Mouse (Mus musculus) CH12.LX (cell line): ENCODE measurements around the gene Htra3. TPM values are rescaled to one million over a fixed set of nuclear protein-coding genes. Genes with fewer than 3 reads are reported as not detected.

Experiments used
- DNase-seq: peaks from one replicate; pipeline ENCODE4 v3.0.0-alpha.2; 2013; ENCODE audit errors: extremely low read depth
- H3K27ac ChIP-seq: 2 replicates; pipeline ENCODE4 v1.5.1; 2012; ENCODE audit warnings: low read depth, mild to moderate bottlenecking, control low read depth, moderate library complexity; ENCODE audit not compliant: insufficient read depth
- H3K27me3 ChIP-seq: replicated peaks from 2 replicates; pipeline ENCODE3; 2012; ENCODE audit warnings: inconsistent platforms
- H3K36me3 ChIP-seq, 2 experiments: replicated peaks in 1 of 2; 2 replicates each; pipeline versions ENCODE3 to v1.6.1; 2012; ENCODE audit warnings: inconsistent platforms in 1 of 2, low read length in 1 of 2, mild to moderate bottlenecking in 1 of 2, mixed read lengths in 1 of 2, moderate library complexity in 1 of 2; ENCODE audit not compliant: control insufficient read depth in 1 of 2, insufficient read depth in 1 of 2
- H3K4me1 ChIP-seq, 2 experiments: 2 replicates each; pipeline ENCODE4 v1.6.1; 2012; ENCODE audit warnings: inconsistent platforms in 1 of 2, moderate library complexity in 1 of 2; ENCODE audit not compliant: insufficient read depth in 2 of 2, control insufficient read depth in 1 of 2
- H3K4me2 ChIP-seq: 2 replicates; pipeline ENCODE4 v1.6.1; 2012; ENCODE audit warnings: low read depth, mild to moderate bottlenecking, control low read depth; ENCODE audit not compliant: poor library complexity, insufficient read depth, severe bottlenecking
- H3K4me3 ChIP-seq, 3 experiments: fragments of 150-350 bp in 1 of 3; sonication (generic) in 1 of 3; replicated peaks in 1 of 3; 2 replicates each; pipeline versions ENCODE3 to v1.5.1; 2011 to 2012; ENCODE audit warnings: low read depth in 2 of 3, low read length in 2 of 3, mild to moderate bottlenecking in 2 of 3, moderate library complexity in 2 of 3, control low read depth in 1 of 3, improper control_type of control experiment in 1 of 3, inconsistent platforms in 1 of 3, mixed read lengths in 1 of 3; ENCODE audit not compliant: poor library complexity in 1 of 3
- H3K79me2 ChIP-seq: replicated peaks from 2 replicates; pipeline ENCODE4 v1.6.1; 2012; ENCODE audit warnings: mild to moderate bottlenecking, moderate library complexity; ENCODE audit not compliant: control insufficient read depth, poor library complexity, insufficient read depth, severe bottlenecking; ENCODE audit errors: extremely low read depth
- H3K9ac ChIP-seq: 2 replicates; pipeline ENCODE4 v1.6.1; 2012; ENCODE audit warnings: low read depth, mild to moderate bottlenecking, control low read depth, moderate library complexity; ENCODE audit not compliant: insufficient read depth
- H3K9me3 ChIP-seq: replicated peaks from 2 replicates; pipeline ENCODE3; 2012; ENCODE audit warnings: low read length, inconsistent platforms, mixed read lengths
- CHD1 ChIP-seq: IDR thresholded peaks from 2 replicates; pipeline ENCODE4 v1.6.1; 2012; ENCODE audit warnings: low read depth, low read length, improper control_type of control experiment, inconsistent platforms
- CHD2 ChIP-seq: IDR thresholded peaks from 2 replicates; pipeline ENCODE4 v1.6.1; 2011; ENCODE audit warnings: low read length, improper control_type of control experiment
- CTCF ChIP-seq, 2 experiments: IDR thresholded peaks in 1 of 2; conservative IDR thresholded peaks in 1 of 2; 2 replicates each; pipeline ENCODE4 v1.5.1; 2011 to 2012; ENCODE audit warnings: low read depth in 2 of 2, low read length in 2 of 2, improper control_type of control experiment in 1 of 2, inconsistent platforms in 1 of 2, mild to moderate bottlenecking in 1 of 2, moderate library complexity in 1 of 2
- E2F4 ChIP-seq: IDR thresholded peaks from 2 replicates; pipeline ENCODE4 v1.6.1; 2011; ENCODE audit warnings: low read depth, low read length, improper control_type of control experiment; ENCODE audit not compliant: insufficient replicate concordance
- ELF1 ChIP-seq: IDR thresholded peaks from 2 replicates; pipeline ENCODE4 v1.6.1; 2014; ENCODE audit warnings: low read depth, mild to moderate bottlenecking, inconsistent platforms, low read length, improper control_type of control experiment
- EP300 ChIP-seq: IDR thresholded peaks from 2 replicates; pipeline ENCODE4 v1.6.1; 2011; ENCODE audit warnings: low read length, improper control_type of control experiment
- ETS1 ChIP-seq: conservative IDR thresholded peaks from 2 replicates; pipeline ENCODE4 v1.6.1; 2012; ENCODE audit warnings: low read depth, mild to moderate bottlenecking, inconsistent platforms, low read length, improper control_type of control experiment, moderate library complexity
- GABPA ChIP-seq: IDR thresholded peaks from 2 replicates; pipeline ENCODE4 v1.6.1; 2012; ENCODE audit warnings: low read depth, low read length, improper control_type of control experiment, inconsistent platforms; ENCODE audit not compliant: insufficient replicate concordance
- HCFC1 ChIP-seq: IDR thresholded peaks from 2 replicates; pipeline ENCODE4 v1.6.1; 2012; ENCODE audit warnings: low read depth, mild to moderate bottlenecking, inconsistent platforms, low read length, improper control_type of control experiment
- JUN ChIP-seq: IDR thresholded peaks from 2 replicates; pipeline ENCODE4 v1.6.1; 2011; ENCODE audit warnings: low read depth, mild to moderate bottlenecking, low read length, improper control_type of control experiment, moderate library complexity; ENCODE audit not compliant: insufficient read depth
- JUND ChIP-seq: conservative IDR thresholded peaks from 2 replicates; pipeline ENCODE4 v1.6.1; 2011; ENCODE audit warnings: low read depth, low read length, improper control_type of control experiment
- KAT2A ChIP-seq: IDR thresholded peaks from 2 replicates; pipeline ENCODE4 v1.6.1; 2012; ENCODE audit warnings: low read length, improper control_type of control experiment, inconsistent platforms; ENCODE audit not compliant: insufficient replicate concordance
- MAFK ChIP-seq: IDR thresholded peaks from 2 replicates; pipeline ENCODE4 v1.6.1; 2011; ENCODE audit warnings: low read length, improper control_type of control experiment; ENCODE audit not compliant: insufficient replicate concordance
- MAX ChIP-seq: IDR thresholded peaks from 2 replicates; pipeline ENCODE4 v1.6.1; 2011; ENCODE audit warnings: low read length, improper control_type of control experiment
- MAZ ChIP-seq: IDR thresholded peaks from 2 replicates; pipeline ENCODE4 v1.6.1; 2012; ENCODE audit warnings: low read depth, mild to moderate bottlenecking, inconsistent platforms, low read length, improper control_type of control experiment, moderate library complexity
- MEF2A ChIP-seq: IDR thresholded peaks from 2 replicates; pipeline ENCODE4 v1.6.1; 2014; ENCODE audit warnings: low read depth, mild to moderate bottlenecking, inconsistent platforms, low read length, improper control_type of control experiment, borderline replicate concordance
- MXI1 ChIP-seq: IDR thresholded peaks from 2 replicates; pipeline ENCODE4 v1.6.1; 2011; ENCODE audit warnings: mild to moderate bottlenecking, low read depth, low read length, improper control_type of control experiment
- NELFE ChIP-seq: IDR thresholded peaks from 2 replicates; pipeline ENCODE4 v1.6.1; 2011; ENCODE audit warnings: low read depth, low read length, improper control_type of control experiment
- NRF1 ChIP-seq: IDR thresholded peaks from 2 replicates; pipeline ENCODE4 v1.6.1; 2014; ENCODE audit warnings: low read depth, mild to moderate bottlenecking, inconsistent platforms, low read length, improper control_type of control experiment, moderate library complexity
- PAX5 ChIP-seq: IDR thresholded peaks from 2 replicates; pipeline ENCODE4 v1.6.1; 2012; ENCODE audit warnings: low read length, inconsistent platforms, mixed read lengths
- POLR2A ChIP-seq: IDR thresholded peaks from 2 replicates; pipeline ENCODE4 v1.6.1; 2011; ENCODE audit warnings: low read depth, mild to moderate bottlenecking, improper control_type of control experiment, low read length
- POLR2AphosphoS2 ChIP-seq: IDR thresholded peaks from 2 replicates; pipeline ENCODE4 v1.6.1; 2011; ENCODE audit warnings: low read depth, low read length, improper control_type of control experiment
- RAD21 ChIP-seq: IDR thresholded peaks from 2 replicates; pipeline ENCODE4 v1.6.1; 2011; ENCODE audit warnings: low read depth, mild to moderate bottlenecking, low read length, improper control_type of control experiment, moderate library complexity
- SIN3A ChIP-seq: IDR thresholded peaks from 2 replicates; pipeline ENCODE4 v1.6.1; 2012; ENCODE audit warnings: low read length, improper control_type of control experiment, inconsistent platforms
- SMC3 ChIP-seq: IDR thresholded peaks from 2 replicates; pipeline ENCODE4 v1.6.1; 2011; ENCODE audit warnings: low read depth, low read length, improper control_type of control experiment
- TBP ChIP-seq: conservative IDR thresholded peaks from 2 replicates; pipeline ENCODE4 v1.6.1; 2011; ENCODE audit warnings: low read depth, low read length, improper control_type of control experiment
- USF1 ChIP-seq: IDR thresholded peaks from 2 replicates; pipeline ENCODE4 v1.6.1; 2014; ENCODE audit warnings: low read depth, mild to moderate bottlenecking, inconsistent platforms, low read length, improper control_type of control experiment
- USF2 ChIP-seq: conservative IDR thresholded peaks from 2 replicates; pipeline ENCODE4 v1.6.1; 2011; ENCODE audit warnings: low read depth, low read length, improper control_type of control experiment
- ZC3H11A ChIP-seq: IDR thresholded peaks from 2 replicates; pipeline ENCODE4 v1.6.1; 2012; ENCODE audit warnings: low read depth, mild to moderate bottlenecking, inconsistent platforms, low read length, improper control_type of control experiment
- ZKSCAN1 ChIP-seq: IDR thresholded peaks from 2 replicates; pipeline ENCODE4 v1.6.1; 2012; ENCODE audit warnings: low read depth, inconsistent platforms, low read length, improper control_type of control experiment, borderline replicate concordance
- ZMIZ1 ChIP-seq: IDR thresholded peaks from 2 replicates; pipeline ENCODE4 v1.6.1; 2012; ENCODE audit warnings: low read depth, mild to moderate bottlenecking, inconsistent platforms, low read length, improper control_type of control experiment
- ZNF384 ChIP-seq: IDR thresholded peaks from 2 replicates; pipeline ENCODE4 v1.6.1; 2012; ENCODE audit warnings: low read depth, low read length, improper control_type of control experiment, inconsistent platforms
- dilution Hi-C: fragments of 300-500 bp; cut with MboI; formaldehyde crosslinking; loops from 2 replicates; pipeline ENCODE4 v1.14.3; 2020; ENCODE audit warnings: low sequenced_read_pairs; ENCODE audit not compliant: extremely low pct_unique_long_range_greater_than_20kb, extremely low pct_ligation_motif_present
- in situ Hi-C: fragments of 300-500 bp; cut with MboI; formaldehyde crosslinking; loops from 3 replicates; pipeline ENCODE4 v1.14.3; 2019; ENCODE audit warnings: low sequenced_read_pairs, low pct_ligation_motif_present, low pct_unique_long_range_greater_than_20kb, mixed read lengths
- polyA plus RNA-seq: library from polyadenylated mRNA; unstranded; fragments of >175 nt; gene quantifications from 2 replicates; pipeline ENCODE4 v1.2.1, GENCODE M21; 2012; ENCODE audit warnings: low read depth; ENCODE audit not compliant: insufficient read length
- total RNA-seq, 2 experiments: library from RNA; depleted of rRNA; stranded (reverse); fragments of 300-350 nt in 1 of 2; fragments of >200 nt in 1 of 2; gene quantifications; 2 replicates each; pipeline ENCODE4 v1.2.3; 2012 to 2014

The Htra3 gene
- total and polyA plus RNA-seq, 3 experiments: not detected

DNA sequence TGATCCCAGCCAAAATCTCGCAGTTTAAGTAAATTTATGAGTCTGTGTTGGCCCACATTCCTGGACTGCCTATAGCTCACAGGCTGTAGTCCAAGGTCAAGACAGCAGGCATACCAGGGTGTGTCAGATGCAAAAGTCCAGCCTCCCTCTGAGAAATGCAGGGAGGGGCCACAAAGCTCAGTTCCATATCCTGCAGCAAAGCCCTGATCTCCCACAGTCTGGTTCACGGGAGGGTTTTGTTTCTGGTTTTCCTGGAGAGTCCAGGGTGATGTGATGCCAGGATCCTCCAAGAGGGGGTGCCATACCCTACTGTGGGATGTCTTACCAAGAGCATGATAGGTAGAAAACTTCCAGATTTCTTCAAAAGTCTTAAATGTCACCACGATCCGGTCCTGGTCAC is 38.4 kb upstream of the Htra3 start:
- no peaks in the 10 kb centered on the region for H3K9me3 ChIP-seq
- H3K36me3 ChIP-seq: peaks cover 0 to 41% of the 10 kb centered on the region in 2 experiments
- no peak for TF ChIP-seq HCFC1
- no peak for TF ChIP-seq TBP
- peak; percentile 52 to 66; a peak in 3 of 4 replicates for TF ChIP-seq CTCF (conservative IDR thresholded peaks at IDR 0.05 in 1 of 2, IDR thresholded peaks at IDR 0.05 in 1 of 2; ENCODE audit: low read depth in 2 of 2, low read length in 2 of 2)
- no peak for TF ChIP-seq ZKSCAN1
- no peak for TF ChIP-seq JUN
- TF ChIP-seq MAFK: no peak
- peak; percentile 61 for TF ChIP-seq SMC3
- no peak for TF ChIP-seq CHD1
- no peak for TF ChIP-seq NRF1
- no peak for TF ChIP-seq JUND
- no peak for TF ChIP-seq NELFE
- TF ChIP-seq POLR2A: no peak
- TF ChIP-seq SIN3A: no peak
- no peak for TF ChIP-seq MXI1
- no peak for TF ChIP-seq USF2
- TF ChIP-seq MEF2A: no peak
- no peak for TF ChIP-seq PAX5
- no peak for TF ChIP-seq ZMIZ1
- TF ChIP-seq MAX: no peak
- no peak for TF ChIP-seq ZNF384
- TF ChIP-seq RAD21: peak; percentile 54
- TF ChIP-seq POLR2AphosphoS2: no peak
- TF ChIP-seq E2F4: no peak
- TF ChIP-seq CHD2: no peak
- dilution Hi-C loops (no loop called here), in situ Hi-C loops (no loop called here)
- peaks cover 1 to 33% of the 10 kb centered on the region in 2 experiments for H3K4me1 ChIP-seq
- H3K79me2 ChIP-seq: no peaks in the 10 kb centered on the region
- no peak overlapping the region for H3K4me3 ChIP-seq
- no peak overlapping the region for H3K27ac ChIP-seq
- no peaks in the 10 kb centered on the region for H3K27me3 ChIP-seq
- H3K4me2 ChIP-seq: no peak overlapping the region
- peak; percentile 18 for DNase-seq
- no peak overlapping the region for H3K9ac ChIP-seq

DNA sequence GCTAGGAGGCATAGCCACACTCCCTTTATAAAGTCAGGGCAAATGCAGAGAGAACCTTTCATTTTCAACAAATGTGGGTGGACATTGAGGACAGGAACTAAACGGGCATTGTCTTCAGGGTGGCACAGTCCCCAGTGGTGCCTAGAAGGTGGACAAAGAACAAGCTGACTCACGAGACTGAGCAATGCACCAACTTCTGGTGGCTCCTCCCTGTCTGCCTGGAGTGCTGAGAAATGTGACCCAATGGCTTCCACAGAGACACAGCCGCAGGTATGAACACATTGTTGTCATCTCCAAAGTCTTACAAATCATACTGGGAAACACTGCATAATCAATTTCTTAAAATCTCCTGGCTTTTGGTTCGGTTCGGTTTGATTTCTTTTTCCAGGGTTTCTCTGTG is 37.9 kb upstream of the Htra3 start:
- H3K4me1 ChIP-seq: peaks cover 0 to 28% of the 10 kb centered on the region in 2 experiments; a peak in 2 of 4 replicates
- TF ChIP-seq GABPA: no peak
- TF ChIP-seq E2F4: no peak
- no peak for TF ChIP-seq SIN3A
- TF ChIP-seq MXI1: no peak
- no peak for TF ChIP-seq POLR2A
- no peak for TF ChIP-seq ZKSCAN1
- TF ChIP-seq NELFE: no peak
- TF ChIP-seq MAZ: no peak
- TF ChIP-seq KAT2A: no peak
- TF ChIP-seq HCFC1: no peak
- no peak for TF ChIP-seq USF1
- TF ChIP-seq JUND: no peak
- TF ChIP-seq MAFK: no peak
- TF ChIP-seq ETS1: no peak
- no peak for TF ChIP-seq ZNF384
- no peak for TF ChIP-seq ELF1
- TF ChIP-seq CHD2: no peak
- no peak for TF ChIP-seq ZC3H11A
- no peak for TF ChIP-seq EP300
- TF ChIP-seq, all 38 proteins: peak for 0
- in situ Hi-C loops (no loop called here), dilution Hi-C loops (no loop called here)
- H3K27me3 ChIP-seq: no peaks in the 10 kb centered on the region
- no peak overlapping the region for H3K4me2 ChIP-seq
- no peak for DNase-seq
- H3K27ac ChIP-seq: no peak overlapping the region
- peaks cover 0 to 45% of the 10 kb centered on the region in 2 experiments for H3K36me3 ChIP-seq
- H3K9me3 ChIP-seq: no peaks in the 10 kb centered on the region
- H3K79me2 ChIP-seq: no peaks in the 10 kb centered on the region
- no peak overlapping the region for H3K4me3 ChIP-seq
- no peak overlapping the region for H3K9ac ChIP-seq
